Mouse (Mus musculus): ENCODE data around the gene Ehd1. TPM values are rescaled to one million over a fixed set of nuclear protein-coding genes. Genes with fewer than 3 reads are reported as not detected.

Gene Ehd1
- polyA plus RNA-seq, 1 experiment from 2014 or later, result 87.7 TPM

DNA sequence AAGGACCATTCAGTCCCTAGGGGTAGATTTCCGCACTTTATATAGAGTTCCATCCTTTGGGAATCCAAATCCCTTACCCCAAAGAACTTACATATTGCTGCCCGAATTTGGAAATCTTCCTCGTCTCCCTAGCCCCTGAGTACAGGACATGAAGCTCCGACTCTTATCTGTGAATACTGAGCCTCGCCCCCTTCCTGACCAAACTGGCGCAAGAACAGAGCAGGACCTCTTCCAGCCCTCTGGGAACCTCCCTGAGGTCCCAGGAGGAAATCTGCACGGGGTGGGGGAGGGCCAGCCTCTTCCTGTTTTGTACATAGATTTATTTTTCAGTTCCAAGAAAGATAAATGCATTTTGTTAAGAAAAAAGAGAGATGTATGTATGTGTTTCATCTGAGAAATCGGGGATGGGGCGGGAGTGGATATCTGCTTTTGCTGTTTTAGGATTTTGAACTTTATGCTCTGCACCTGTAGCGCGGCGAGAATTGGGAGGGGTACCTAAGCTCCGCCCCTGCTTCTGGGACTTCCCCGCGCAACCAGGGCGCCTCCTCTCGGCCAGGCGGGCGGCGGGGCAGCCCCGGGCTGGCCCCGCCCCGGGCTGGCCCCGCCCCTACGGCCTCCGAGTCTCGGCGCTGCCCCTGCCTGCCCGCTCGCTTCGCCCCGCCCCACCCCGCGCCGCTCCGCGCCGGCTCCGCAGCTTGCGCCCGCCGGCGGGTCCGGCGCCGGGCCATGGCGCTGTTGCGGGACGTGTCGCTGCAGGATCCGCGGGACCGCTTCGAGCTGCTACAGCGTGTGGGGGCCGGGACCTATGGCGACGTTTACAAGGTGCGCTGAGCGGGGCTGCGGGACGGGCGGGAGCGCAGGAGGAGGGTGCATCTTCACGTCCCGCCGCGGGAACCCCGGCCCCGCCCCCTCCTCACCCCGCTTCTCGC is 64.3 kb downstream of the Ehd1 start, which contains the start of gene Map4k2:
TSS of gene Map4k2 (plus strand) at position 612 of the 929 bp plus-strand sequence.
- H3K9me3 ChIP-seq (replicated peaks), result no peaks in the 10 kb centered on the region
- H3K27me3 ChIP-seq (replicated peaks), result no peaks in the 10 kb centered on the region
- H3K9ac ChIP-seq (replicated peaks), result peak within 1 kb of the TSS; percentile 51
- peak within 1 kb of the TSS; percentile 67 for H3K4me2 ChIP-seq
- WGBS, result 7% methylated on average over 72 of the region's 72 CpGs
- ATAC-seq (ENCODE audit: low FRiP score), result peak; percentile 62
- H3K27ac ChIP-seq (replicated peaks), result peak within 1 kb of the TSS; percentile 18; the same call in 1 of the 2 replicates
- H3K36me3 ChIP-seq, result peaks cover 59% of the 10 kb centered on the region
- H3K4me1 ChIP-seq, result peaks cover 44% of the 10 kb centered on the region
- H3K4me3 ChIP-seq (replicated peaks), result peak within 1 kb of the TSS; percentile 51

DNA sequence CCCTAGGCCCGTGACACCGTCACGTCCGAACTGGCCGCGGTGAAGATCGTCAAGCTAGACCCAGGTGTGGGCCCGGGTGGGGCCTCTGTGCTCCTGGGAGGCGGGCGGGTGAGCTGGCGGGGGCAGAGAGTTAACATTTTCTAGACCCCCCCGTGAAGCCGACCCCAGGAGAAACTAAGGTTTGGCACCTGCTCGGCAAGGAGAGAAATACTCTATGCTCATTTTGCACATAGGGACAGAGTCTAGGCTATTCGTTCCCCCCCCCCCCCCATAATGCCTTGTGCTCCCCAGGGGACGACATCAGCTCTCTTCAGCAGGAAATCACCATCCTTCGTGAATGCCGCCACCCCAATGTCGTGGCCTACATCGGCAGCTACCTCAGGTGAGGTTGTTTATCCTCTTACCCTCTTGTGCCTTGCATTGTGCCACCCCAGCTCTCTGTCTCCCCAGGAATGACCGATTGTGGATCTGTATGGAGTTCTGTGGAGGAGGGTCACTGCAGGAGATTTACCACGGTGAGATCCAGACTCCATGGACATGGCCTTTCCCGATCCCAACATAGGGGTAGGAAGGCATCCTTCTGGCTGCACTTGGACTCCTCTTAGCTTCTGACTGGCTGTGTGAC is 65.0 kb downstream of the Ehd1 start:
- peak; percentile 32; the same call in 1 of the 2 replicates for ATAC-seq (ENCODE audit: low FRiP score)
- H3K4me2 ChIP-seq, result peak overlapping the region; percentile 67
- 13% methylated on average over 23 of the region's 23 CpGs for WGBS
- no peaks in the 10 kb centered on the region for H3K9me3 ChIP-seq (replicated peaks)
- peak overlapping the region; percentile 51 for H3K9ac ChIP-seq (replicated peaks)
- H3K27me3 ChIP-seq (replicated peaks), result no peaks in the 10 kb centered on the region
- 0 out of 2 replicates have a peak overlapping the region, but pooled peaks have one; percentile 18 for H3K27ac ChIP-seq (replicated peaks)
- peaks cover 67% of the 10 kb centered on the region for H3K36me3 ChIP-seq
- peaks cover 36% of the 10 kb centered on the region for H3K4me1 ChIP-seq
- peak overlapping the region; percentile 51 for H3K4me3 ChIP-seq (replicated peaks)

DNA sequence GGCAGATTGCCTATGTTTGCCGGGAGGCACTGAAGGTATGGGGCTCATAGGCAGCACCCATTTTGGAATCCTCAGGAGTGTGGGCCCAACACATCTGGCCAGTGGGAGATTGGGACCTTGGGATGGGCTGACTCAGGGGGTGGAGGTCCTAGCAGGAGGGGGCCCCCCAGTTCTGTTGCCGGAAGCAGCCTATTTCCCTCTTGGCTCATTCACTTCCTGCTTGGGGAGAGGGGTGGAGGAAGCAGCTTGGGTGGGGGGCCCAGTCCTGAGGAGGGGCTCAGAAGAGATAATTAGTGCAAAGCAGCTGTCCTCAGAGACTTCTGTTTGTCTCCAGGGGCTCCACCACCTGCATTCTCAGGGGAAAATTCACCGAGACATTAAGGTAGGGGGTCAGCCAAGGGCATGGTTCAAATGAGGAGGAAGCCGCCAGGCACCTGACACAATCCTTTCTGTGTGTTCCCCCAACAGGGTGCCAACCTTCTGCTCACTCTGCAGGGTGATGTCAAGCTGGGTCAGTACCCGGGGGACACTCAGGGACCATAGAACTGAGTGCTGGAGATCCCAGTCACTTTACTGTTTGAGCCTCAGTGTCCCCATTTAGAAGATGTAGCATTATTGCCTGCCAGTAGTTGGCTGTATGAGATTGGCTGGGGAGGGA is 65.9 kb downstream of the Ehd1 start:
- Histone ChIP-seq H3K36me3 (peaks cover 70% of the 10 kb centered on the region), H3K9ac (replicated peaks) (peak overlapping the region; percentile 3; the same call in 1 of the 2 replicates), H3K27me3 (replicated peaks) (no peaks in the 10 kb centered on the region), H3K27ac (replicated peaks) (no peak overlapping the region), H3K4me2 (peak overlapping the region; percentile 67), H3K9me3 (replicated peaks) (no peaks in the 10 kb centered on the region), H3K4me1 (peaks cover 28% of the 10 kb centered on the region), H3K4me3 (replicated peaks) (peak overlapping the region; percentile 51; the same call in 1 of the 2 replicates)
- WGBS, result 72% methylated on average over 5 of the region's 5 CpGs
- no peak for ATAC-seq (ENCODE audit: low FRiP score)

DNA sequence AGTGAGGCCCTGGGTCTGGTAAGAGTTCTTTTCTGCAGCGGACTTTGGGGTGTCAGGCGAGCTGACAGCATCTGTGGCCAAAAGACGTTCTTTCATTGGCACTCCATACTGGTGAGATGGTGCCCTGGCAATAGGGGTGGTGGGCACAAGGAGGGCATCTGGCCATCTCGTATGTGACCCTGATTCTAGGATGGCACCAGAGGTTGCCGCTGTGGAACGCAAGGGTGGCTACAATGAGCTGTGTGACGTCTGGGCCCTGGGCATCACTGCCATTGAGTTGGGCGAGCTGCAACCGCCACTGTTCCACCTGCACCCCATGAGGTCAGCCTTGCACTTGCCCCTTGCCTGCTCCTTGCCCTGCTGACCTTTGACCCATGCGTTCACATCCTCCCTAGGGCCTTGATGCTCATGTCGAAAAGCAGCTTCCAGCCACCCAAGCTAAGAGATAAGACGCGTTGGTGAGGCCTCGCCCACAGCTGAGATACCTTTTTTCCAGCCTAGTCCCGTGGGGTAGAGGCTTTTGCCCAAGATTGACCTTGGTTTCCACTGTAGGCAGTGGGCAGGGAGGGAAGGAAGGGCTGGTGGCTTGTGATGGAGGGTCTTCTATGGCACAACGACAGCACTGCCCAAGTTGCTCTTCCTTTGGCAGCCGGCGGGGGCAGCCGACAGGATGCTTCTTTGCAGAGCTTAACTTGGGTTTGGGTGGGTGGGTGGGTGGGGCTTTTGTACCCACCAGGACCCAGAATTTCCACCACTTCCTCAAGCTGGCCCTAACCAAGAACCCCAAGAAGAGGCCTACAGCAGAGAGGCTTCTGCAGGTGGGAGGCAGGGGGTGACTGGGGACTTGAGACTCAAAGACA is 66.8 kb downstream of the Ehd1 start:
- Histone ChIP-seq H3K4me2 (no peak overlapping the region), H3K4me1 (peaks cover 22% of the 10 kb centered on the region), H3K36me3 (peaks cover 66% of the 10 kb centered on the region), H3K9ac (replicated peaks) (no peak overlapping the region), H3K9me3 (replicated peaks) (no peaks in the 10 kb centered on the region), H3K27ac (replicated peaks) (no peak overlapping the region), H3K27me3 (replicated peaks) (no peaks in the 10 kb centered on the region), H3K4me3 (replicated peaks) (no peak overlapping the region)
- no peak for ATAC-seq (ENCODE audit: low FRiP score)
- 86% methylated on average over 19 of the region's 19 CpGs for WGBS

DNA sequence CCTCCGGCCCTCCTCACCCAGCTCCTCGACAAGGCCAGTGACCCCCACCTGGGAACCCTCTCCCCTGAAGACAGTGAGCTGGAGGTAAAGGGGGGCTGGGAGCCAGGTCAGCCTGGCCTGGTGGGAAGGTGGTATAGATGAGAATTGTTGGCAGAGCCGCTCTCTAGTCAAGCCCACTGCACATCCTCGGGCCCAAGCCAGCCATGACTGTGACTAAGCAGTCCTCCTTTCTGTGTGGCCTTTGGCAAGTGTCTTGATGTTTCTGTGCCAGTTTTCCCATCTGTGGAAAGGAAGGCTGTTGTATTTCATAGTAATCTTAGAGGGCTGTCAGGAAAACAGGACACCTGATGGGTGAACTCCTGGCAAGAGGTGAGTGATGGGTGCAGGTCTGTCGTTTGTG is 67.5 kb downstream of the Ehd1 start:
- Histone ChIP-seq H3K4me3 (replicated peaks) (no peak overlapping the region), H3K4me2 (no peak overlapping the region), H3K9me3 (replicated peaks) (no peaks in the 10 kb centered on the region), H3K27ac (replicated peaks) (no peak overlapping the region), H3K27me3 (replicated peaks) (no peaks in the 10 kb centered on the region), H3K4me1 (peaks cover 22% of the 10 kb centered on the region), H3K9ac (replicated peaks) (no peak overlapping the region), H3K36me3 (peaks cover 59% of the 10 kb centered on the region)
- ATAC-seq (ENCODE audit: low FRiP score), result no peak
- WGBS, result 89% methylated on average over 5 of the region's 5 CpGs

DNA sequence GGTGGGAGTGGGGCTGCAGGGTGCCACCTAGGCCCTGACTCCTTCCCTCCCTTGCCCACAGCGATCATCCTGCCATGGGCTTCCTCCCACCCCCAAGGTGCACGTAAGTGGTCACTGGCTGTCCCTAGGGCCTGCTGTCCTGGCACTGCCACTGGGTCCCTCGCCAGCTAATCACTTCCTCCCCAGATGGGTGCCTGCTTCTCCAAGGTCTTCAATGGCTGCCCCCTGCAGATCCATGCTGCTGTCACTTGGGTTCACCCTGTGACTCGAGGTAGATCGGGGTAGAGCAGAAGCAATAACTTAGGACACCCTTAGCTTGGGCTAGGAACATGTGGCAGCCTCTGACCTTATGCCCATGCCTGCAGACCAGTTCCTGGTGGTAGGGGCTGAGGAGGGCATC is 69.5 kb downstream of the Ehd1 start:
- Histone ChIP-seq H3K27me3 (replicated peaks) (no peaks in the 10 kb centered on the region), H3K4me3 (replicated peaks) (no peak overlapping the region), H3K4me2 (no peak overlapping the region), H3K36me3 (peaks cover 59% of the 10 kb centered on the region), H3K9ac (replicated peaks) (no peak overlapping the region), H3K27ac (replicated peaks) (no peak overlapping the region), H3K9me3 (replicated peaks) (no peaks in the 10 kb centered on the region), H3K4me1 (peaks cover 12% of the 10 kb centered on the region)
- 92% methylated on average over 5 of the region's 5 CpGs for WGBS
- no peak for ATAC-seq (ENCODE audit: low FRiP score)

DNA sequence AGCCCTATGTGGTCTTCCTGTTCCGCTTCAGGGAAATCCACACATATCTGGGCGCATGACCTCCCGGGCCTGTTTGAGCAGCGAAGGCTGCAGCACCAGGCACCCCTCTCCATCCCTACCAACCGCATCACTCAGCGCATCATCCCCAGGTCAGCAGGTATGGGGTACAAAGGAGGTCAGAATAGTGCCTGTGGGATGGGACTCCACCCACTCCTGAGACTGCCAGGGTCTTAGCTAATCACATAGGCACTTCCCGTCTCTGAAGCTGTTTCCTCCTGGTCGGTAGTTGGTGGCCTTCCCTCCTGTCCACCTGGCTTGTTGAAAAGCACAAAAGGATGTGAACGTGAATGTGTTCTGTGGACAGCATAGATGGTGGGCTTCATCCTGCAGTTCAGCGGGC is 70.1 kb downstream of the Ehd1 start:
- H3K9ac ChIP-seq (replicated peaks), result no peak overlapping the region
- H3K4me3 ChIP-seq (replicated peaks), result no peak overlapping the region
- no peak overlapping the region for H3K4me2 ChIP-seq
- H3K27ac ChIP-seq (replicated peaks), result no peak overlapping the region
- no peak for ATAC-seq (ENCODE audit: low FRiP score)
- H3K27me3 ChIP-seq (replicated peaks), result no peaks in the 10 kb centered on the region
- H3K4me1 ChIP-seq, result peaks cover 12% of the 10 kb centered on the region
- whole genome bisulfite sequencing, result 90% methylated on average over 10 of the region's 10 CpGs
- H3K9me3 ChIP-seq (replicated peaks), result no peaks in the 10 kb centered on the region
- peaks cover 62% of the 10 kb centered on the region for H3K36me3 ChIP-seq

DNA sequence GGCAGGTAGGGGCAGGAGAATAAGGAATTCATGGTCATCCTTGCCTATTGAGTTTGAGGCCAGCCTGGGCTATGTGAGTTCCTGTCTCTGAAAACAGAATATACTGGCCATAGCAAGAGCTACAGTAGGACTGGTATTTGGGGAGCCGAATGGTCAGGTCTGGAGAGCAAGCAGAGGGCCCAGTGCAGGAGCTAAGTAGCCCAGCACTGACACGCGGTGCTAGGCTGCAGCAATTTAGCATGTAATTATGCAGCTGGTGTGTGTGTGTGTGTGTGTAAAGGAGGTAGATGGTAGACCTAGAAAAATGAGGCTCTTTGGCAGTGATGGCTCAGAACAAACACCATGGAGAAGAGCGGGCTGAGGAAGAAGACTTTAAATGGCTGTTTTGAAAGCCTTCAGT is 71.1 kb downstream of the Ehd1 start:
- Histone ChIP-seq H3K4me3 (replicated peaks) (no peak overlapping the region), H3K27me3 (replicated peaks) (no peaks in the 10 kb centered on the region), H3K9me3 (replicated peaks) (no peaks in the 10 kb centered on the region), H3K36me3 (peaks cover 61% of the 10 kb centered on the region), H3K9ac (replicated peaks) (no peak overlapping the region), H3K4me2 (no peak overlapping the region), H3K27ac (replicated peaks) (no peak overlapping the region), H3K4me1 (peaks cover 5% of the 10 kb centered on the region; the same call in 1 of the 2 replicates)
- no peak for ATAC-seq (ENCODE audit: low FRiP score)
- 95% methylated on average over 4 of the region's 4 CpGs for WGBS

DNA sequence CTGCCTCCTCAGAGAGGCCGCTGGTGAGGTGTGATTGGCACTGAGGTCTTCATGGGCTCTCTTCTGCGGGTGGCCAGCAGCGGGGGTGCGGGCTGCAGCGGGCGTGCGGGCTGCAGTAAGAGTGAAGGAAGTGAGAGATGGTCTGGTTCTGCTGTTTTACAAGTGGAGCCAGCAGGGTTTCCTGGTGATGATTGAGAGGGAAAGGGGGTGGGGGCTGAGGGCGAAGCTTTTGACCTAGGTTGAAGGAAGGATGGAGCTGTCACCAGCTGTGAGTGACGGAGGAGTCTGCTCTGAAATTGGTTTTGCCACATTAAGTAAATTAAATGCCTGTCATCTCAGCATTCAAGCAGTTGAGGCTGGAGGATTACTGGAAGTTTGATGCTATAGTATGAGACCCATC is 72.2 kb downstream of the Ehd1 start:
- no peak for ATAC-seq (ENCODE audit: low FRiP score)
- Histone ChIP-seq H3K9me3 (replicated peaks) (no peaks in the 10 kb centered on the region), H3K27ac (replicated peaks) (no peak overlapping the region), H3K27me3 (replicated peaks) (no peaks in the 10 kb centered on the region), H3K9ac (replicated peaks) (no peak overlapping the region), H3K4me1 (peaks cover 5% of the 10 kb centered on the region; the same call in 1 of the 2 replicates), H3K4me2 (no peak overlapping the region), H3K4me3 (replicated peaks) (no peak overlapping the region), H3K36me3 (peaks cover 63% of the 10 kb centered on the region)
- 65% methylated on average over 9 of the region's 9 CpGs for WGBS

DNA sequence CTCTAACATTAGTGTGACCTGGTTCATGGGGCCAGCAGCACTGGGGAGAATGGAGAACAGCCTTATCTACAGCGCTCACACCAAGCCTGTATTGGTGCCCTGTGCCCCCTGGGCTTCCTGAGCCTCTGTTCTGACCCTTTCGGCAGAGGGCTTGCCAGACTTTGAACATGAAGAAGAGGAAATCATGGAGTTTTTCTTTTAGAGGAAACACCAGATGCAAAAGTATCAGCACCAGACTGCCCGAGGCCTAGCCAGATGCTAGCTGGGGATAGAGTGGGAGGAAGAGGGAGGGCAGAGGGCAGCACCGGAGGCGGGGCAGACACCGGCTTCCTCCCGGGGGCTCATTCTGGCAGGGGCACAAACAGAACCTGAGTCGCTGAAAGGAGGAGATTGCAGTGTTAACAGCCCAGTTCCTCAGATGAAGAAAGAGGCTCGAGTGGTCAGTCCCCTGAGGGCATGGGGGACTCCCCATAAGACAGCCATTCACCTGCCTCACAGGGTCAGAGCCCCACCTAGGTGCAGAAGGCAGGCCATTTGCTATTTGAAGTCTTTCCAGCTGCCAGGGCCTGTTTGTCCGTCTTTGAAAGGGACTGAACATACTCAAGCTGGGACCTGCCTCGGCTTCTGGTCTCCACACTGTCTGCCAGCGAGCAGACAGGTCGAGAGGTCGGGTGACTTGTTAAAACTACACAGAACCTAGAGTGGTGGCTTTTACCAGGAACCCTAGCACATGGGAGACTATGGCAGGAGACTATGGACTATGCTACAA is 72.9 kb downstream of the Ehd1 start:
- no peak for ATAC-seq (ENCODE audit: low FRiP score)
- Histone ChIP-seq H3K4me2 (no peak overlapping the region), H3K4me3 (replicated peaks) (no peak overlapping the region), H3K9me3 (replicated peaks) (no peaks in the 10 kb centered on the region), H3K9ac (replicated peaks) (no peak overlapping the region), H3K27me3 (replicated peaks) (no peaks in the 10 kb centered on the region), H3K36me3 (peaks cover 63% of the 10 kb centered on the region), H3K27ac (replicated peaks) (0 out of 2 replicates have a peak overlapping the region, but pooled peaks have one; percentile 15), H3K4me1 (peaks cover 5% of the 10 kb centered on the region; the same call in 1 of the 2 replicates)
- 38% methylated on average over 14 of the region's 14 CpGs for WGBS
